Mouse (Mus musculus): ENCODE results near the gene Gm11236. TPM values are rescaled to one million over a fixed set of nuclear protein-coding genes. Genes with fewer than 3 reads are reported as not detected.
"Not testable (repeated sequence)": the region's sequence is repeated elsewhere in the genome, so short reads cannot be mapped to it uniquely, and the experiment has no call there.

Gm11236 gene
- not detected in 2 replicates for polyA plus RNA-seq (2012; rRNA removed)

DNA sequence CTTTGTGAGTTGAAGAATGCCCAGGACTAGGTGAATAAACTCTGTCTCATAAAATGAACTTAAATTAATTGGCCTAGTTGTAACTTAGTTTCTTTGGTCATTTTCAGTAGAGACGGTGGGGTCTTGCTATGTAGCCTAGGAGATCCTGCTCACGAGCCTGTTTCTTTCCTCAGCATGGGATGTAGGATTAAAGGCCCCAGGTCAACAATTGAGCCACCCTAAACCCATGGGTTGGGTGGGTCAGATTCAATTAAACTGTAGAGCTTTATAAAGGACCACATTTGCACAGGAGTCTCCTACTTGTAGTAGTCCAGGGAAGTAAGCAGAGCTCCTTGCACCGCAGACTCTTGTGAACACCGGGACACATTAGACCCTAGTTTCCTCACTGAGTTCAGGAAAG lies at the start of gene Gm11236:
Gene Gm11236, plus strand, starts transcription at position 301 of the 400 bp plus-strand sequence.
- WGBS, result no CpG with 5 or more reads among the region's 4 CpGs

DNA sequence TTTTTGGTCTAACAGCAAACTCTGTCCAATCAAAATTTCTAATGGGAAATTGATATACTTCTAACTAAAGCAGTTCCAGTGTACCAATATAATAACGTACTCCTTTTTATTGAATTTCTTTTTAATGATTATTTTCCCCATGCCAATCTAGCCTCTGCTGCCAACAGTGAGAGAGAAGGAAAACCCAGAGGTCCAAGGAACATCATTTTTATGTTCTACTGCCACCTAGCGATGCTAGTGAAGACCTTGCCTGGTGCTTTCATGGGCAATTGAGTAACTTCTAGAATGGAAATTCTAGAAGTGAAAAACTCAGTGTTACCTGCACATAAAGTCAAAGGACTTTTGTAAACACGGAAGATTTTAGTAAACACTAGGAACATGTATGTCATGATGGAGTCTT lies 38.7 kb upstream of the Gm11236 start:
- no peaks in the 10 kb centered on the region for H3K4me1 ChIP-seq (ENCODE audit: control insufficient read depth, insufficient read depth, low read length)
- peak in 1 of 2 experiments; percentile 5 for DNase-seq
- TF ChIP-seq CTCF (IDR thresholded peaks at IDR 0.05; ENCODE audit: borderline replicate concordance, insufficient read depth, low read depth, low read length) (peak; percentile 31; the same call in 1 of the 2 replicates), POLR2A (IDR thresholded peaks at IDR 0.05; ENCODE audit: borderline replicate concordance, insufficient read depth, low read length) (no peak)
- no peaks in the 10 kb centered on the region for H3K27me3 ChIP-seq (ENCODE audit: control insufficient read depth, insufficient read depth, low read length)
- H3K27ac ChIP-seq (ENCODE audit: insufficient read depth, low read length), result no peak overlapping the region
- no peak overlapping the region for H3K4me3 ChIP-seq (replicated peaks; ENCODE audit: insufficient read depth, low read depth, low read length)
- 6% methylated on average over 3 of the region's 3 CpGs for WGBS

More for the DNA sequence above, at the start of gene Gm11236:
- not testable (repeated sequence) for H3K27ac ChIP-seq (ENCODE audit: insufficient read depth, low read length); H3K4me3 ChIP-seq (replicated peaks; ENCODE audit: insufficient read depth, low read depth, low read length); H3K27me3 ChIP-seq (ENCODE audit: control insufficient read depth, insufficient read depth, low read length); H3K4me1 ChIP-seq (ENCODE audit: control insufficient read depth, insufficient read depth, low read length); DNase-seq

DNA sequence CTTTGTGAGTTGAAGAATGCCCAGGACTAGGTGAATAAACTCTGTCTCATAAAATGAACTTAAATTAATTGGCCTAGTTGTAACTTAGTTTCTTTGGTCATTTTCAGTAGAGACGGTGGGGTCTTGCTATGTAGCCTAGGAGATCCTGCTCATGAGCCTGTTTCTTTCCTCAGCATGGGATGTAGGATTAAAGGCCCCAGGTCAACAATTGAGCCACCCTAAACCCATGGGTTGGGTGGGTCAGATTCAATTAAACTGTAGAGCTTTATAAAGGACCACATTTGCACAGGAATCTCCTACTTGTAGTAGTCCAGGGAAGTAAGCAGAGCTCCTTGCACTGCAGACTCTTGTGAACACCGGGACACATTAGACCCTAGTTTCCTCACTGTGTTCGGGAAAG lies 30.3 kb upstream of the Gm11236 start, which contains the start of gene Gm11238:
Gene Gm11238, plus strand, starts transcription at position 301 of the 400 bp plus-strand sequence.
- DNase-seq; H3K4me3 ChIP-seq (replicated peaks; ENCODE audit: insufficient read depth, low read depth, low read length); H3K4me1 ChIP-seq (ENCODE audit: control insufficient read depth, insufficient read depth, low read length); H3K27me3 ChIP-seq (ENCODE audit: control insufficient read depth, insufficient read depth, low read length); H3K27ac ChIP-seq (ENCODE audit: insufficient read depth, low read length): not testable (repeated sequence)
- WGBS, result no CpG with 5 or more reads among the region's 3 CpGs

DNA sequence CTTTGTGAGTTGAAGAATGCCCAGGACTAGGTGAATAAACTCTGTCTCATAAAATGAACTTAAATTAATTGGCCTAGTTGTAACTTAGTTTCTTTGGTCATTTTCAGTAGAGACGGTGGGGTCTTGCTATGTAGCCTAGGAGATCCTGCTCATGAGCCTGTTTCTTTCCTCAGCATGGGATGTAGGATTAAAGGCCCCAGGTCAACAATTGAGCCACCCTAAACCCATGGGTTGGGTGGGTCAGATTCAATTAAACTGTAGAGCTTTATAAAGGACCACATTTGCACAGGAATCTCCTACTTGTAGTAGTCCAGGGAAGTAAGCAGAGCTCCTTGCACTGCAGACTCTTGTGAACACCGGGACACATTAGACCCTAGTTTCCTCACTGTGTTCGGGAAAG lies 15.2 kb upstream of the Gm11236 start, which contains the start of gene Gm11237:
Gene Gm11237, plus strand, starts transcription at position 301 of the 400 bp plus-strand sequence.
- H3K4me3 ChIP-seq (replicated peaks; ENCODE audit: insufficient read depth, low read depth, low read length); H3K27me3 ChIP-seq (ENCODE audit: control insufficient read depth, insufficient read depth, low read length); DNase-seq; H3K27ac ChIP-seq (ENCODE audit: insufficient read depth, low read length); H3K4me1 ChIP-seq (ENCODE audit: control insufficient read depth, insufficient read depth, low read length): not testable (repeated sequence)
- no CpG with 5 or more reads among the region's 3 CpGs for WGBS

DNA sequence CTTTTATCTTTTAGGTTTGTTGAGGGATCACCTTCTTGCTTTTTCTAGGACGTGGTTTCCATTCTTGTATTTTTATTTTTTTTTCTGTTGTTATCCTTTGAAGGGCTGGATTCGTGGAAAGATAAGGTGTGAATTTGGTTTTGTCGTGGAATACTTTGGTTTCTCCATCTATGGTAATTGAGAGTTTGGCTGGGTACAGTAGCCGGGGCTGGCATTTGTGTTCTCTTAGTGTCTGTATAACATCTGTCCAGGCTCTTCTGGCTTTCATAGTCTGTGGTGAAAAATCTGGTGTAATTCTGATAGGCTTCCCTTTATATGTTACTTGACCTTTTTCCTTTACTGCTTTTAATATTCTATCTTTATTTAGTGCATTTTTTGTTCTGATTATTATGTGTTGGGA lies 23.9 kb downstream of the Gm11236 start:
- DNase-seq; H3K27me3 ChIP-seq (ENCODE audit: control insufficient read depth, insufficient read depth, low read length); H3K4me3 ChIP-seq (replicated peaks; ENCODE audit: insufficient read depth, low read depth, low read length); H3K4me1 ChIP-seq (ENCODE audit: control insufficient read depth, insufficient read depth, low read length); H3K27ac ChIP-seq (ENCODE audit: insufficient read depth, low read length): not testable (repeated sequence)
- WGBS, result 82% methylated on average over 4 of the region's 4 CpGs

DNA sequence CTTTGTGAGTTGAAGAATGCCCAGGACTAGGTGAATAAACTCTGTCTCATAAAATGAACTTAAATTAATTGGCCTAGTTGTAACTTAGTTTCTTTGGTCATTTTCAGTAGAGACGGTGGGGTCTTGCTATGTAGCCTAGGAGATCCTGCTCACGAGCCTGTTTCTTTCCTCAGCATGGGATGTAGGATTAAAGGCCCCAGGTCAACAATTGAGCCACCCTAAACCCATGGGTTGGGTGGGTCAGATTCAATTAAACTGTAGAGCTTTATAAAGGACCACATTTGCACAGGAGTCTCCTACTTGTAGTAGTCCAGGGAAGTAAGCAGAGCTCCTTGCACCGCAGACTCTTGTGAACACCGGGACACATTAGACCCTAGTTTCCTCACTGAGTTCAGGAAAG lies 30.1 kb downstream of the Gm11236 start, which contains the start of gene Gm11239:
Gene Gm11239, plus strand, starts transcription at position 301 of the 400 bp plus-strand sequence.
- no CpG with 5 or more reads among the region's 4 CpGs for WGBS
- H3K27ac ChIP-seq (ENCODE audit: insufficient read depth, low read length); DNase-seq: not testable (repeated sequence)

DNA sequence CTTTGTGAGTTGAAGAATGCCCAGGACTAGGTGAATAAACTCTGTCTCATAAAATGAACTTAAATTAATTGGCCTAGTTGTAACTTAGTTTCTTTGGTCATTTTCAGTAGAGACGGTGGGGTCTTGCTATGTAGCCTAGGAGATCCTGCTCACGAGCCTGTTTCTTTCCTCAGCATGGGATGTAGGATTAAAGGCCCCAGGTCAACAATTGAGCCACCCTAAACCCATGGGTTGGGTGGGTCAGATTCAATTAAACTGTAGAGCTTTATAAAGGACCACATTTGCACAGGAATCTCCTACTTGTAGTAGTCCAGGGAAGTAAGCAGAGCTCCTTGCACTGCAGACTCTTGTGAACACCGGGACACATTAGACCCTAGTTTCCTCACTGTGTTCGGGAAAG lies 45.3 kb downstream of the Gm11236 start, which contains the start of gene Gm428:
Gene Gm428, plus strand, starts transcription at position 301 of the 400 bp plus-strand sequence.
- H3K27me3 ChIP-seq (ENCODE audit: control insufficient read depth, insufficient read depth, low read length); H3K27ac ChIP-seq (ENCODE audit: insufficient read depth, low read length); DNase-seq; H3K4me1 ChIP-seq (ENCODE audit: control insufficient read depth, insufficient read depth, low read length); H3K4me3 ChIP-seq (replicated peaks; ENCODE audit: insufficient read depth, low read depth, low read length): not testable (repeated sequence)
- whole genome bisulfite sequencing, result 96% methylated on average over 2 of the region's 4 CpGs

More for the DNA sequence above, 30.1 kb downstream of the Gm11236 start, which contains the start of gene Gm11239:
- not testable (repeated sequence) for H3K4me1 ChIP-seq (ENCODE audit: control insufficient read depth, insufficient read depth, low read length); H3K27me3 ChIP-seq (ENCODE audit: control insufficient read depth, insufficient read depth, low read length); H3K4me3 ChIP-seq (replicated peaks; ENCODE audit: insufficient read depth, low read depth, low read length)

Other genes starting within 250 kb of the Gm11236 start
- gene Gm11487, start 233.0 kb upstream of the Gm11236 start, polyA plus RNA-seq (2012; rRNA removed), result not detected in 2 replicates
- not detected in 2 replicates for gene Gm11238, start 30.2 kb upstream of the Gm11236 start, polyA plus RNA-seq (2012; rRNA removed)
- not detected in 2 replicates for gene Gm11237, start 15.1 kb upstream of the Gm11236 start, polyA plus RNA-seq (2012; rRNA removed)
- not detected in 2 replicates for gene Gm11239, start 30.2 kb downstream of the Gm11236 start, polyA plus RNA-seq (2012; rRNA removed)
- gene Gm428, start 45.4 kb downstream of the Gm11236 start, polyA plus RNA-seq (2012; rRNA removed), result not detected in 2 replicates
- 0.03 and 0.10 TPM in 2 replicates for gene Rasef, start 152.9 kb downstream of the Gm11236 start, polyA plus RNA-seq (2012; rRNA removed)
- not detected in 2 replicates for gene Gm11758, start 238.1 kb downstream of the Gm11236 start, polyA plus RNA-seq (2012; rRNA removed)